Mouse (Mus musculus) intestine, embryonic 15.5 days (tissue): ENCODE measurements around the gene Srf. TPM values are rescaled to one million over a fixed set of nuclear protein-coding genes. Genes with fewer than 3 reads are reported as not detected.

ENCODE experiments used
- ATAC-seq: fragments of 200-750 bp; cut with Nextera tagmentation; 2 replicates; pipeline ENCODE4 v1.8.0; 2017; ENCODE audit warnings: moderate TSS enrichment, moderate library complexity
- H3K27ac ChIP-seq: fragments of 300-500 bp; sonication (generic); 2 replicates; pipeline ENCODE4 v1.5.1; 2015; ENCODE audit warnings: mild to moderate bottlenecking, inconsistent platforms
- H3K27me3 ChIP-seq: fragments of 300-500 bp; sonication (generic); replicated peaks from 2 replicates; pipeline ENCODE4 v1.6.1; 2015; ENCODE audit warnings: inconsistent platforms
- H3K36me3 ChIP-seq: fragments of 300-500 bp; sonication (generic); 2 replicates; pipeline ENCODE4 v1.6.1; 2015; ENCODE audit warnings: inconsistent platforms
- H3K4me1 ChIP-seq: fragments of 300-500 bp; sonication (generic); replicated peaks from 2 replicates; pipeline ENCODE4 v1.6.1; 2015; ENCODE audit warnings: inconsistent platforms
- H3K4me2 ChIP-seq: fragments of 300-500 bp; sonication (generic); replicated peaks from 2 replicates; pipeline ENCODE4 v1.6.1; 2015; ENCODE audit warnings: mild to moderate bottlenecking, inconsistent platforms
- H3K4me3 ChIP-seq: fragments of 300-500 bp; sonication (generic); replicated peaks from 2 replicates; pipeline ENCODE4 v1.5.1; 2015; ENCODE audit warnings: inconsistent platforms
- H3K9ac ChIP-seq: fragments of 300-500 bp; sonication (generic); 2 replicates; pipeline ENCODE4 v1.6.1; 2015; ENCODE audit warnings: inconsistent platforms
- H3K9me3 ChIP-seq: fragments of 300-500 bp; sonication (generic); 2 replicates; pipeline ENCODE4 v1.6.1; 2016; ENCODE audit warnings: inconsistent platforms
- WGBS: fragments of 180-500 bp; shearing (Covaris S2); methylation state at CpG from one replicate; pipeline ENCODE4 v1.1.7; 2015; 5-methylcytosine and 5-hydroxymethylcytosine counted together
- polyA plus RNA-seq: library from polyadenylated mRNA; unstranded; fragments of >200 nt; fragmentation: Nextera tagmentation; extraction: Ambion mirVana; gene quantifications from 2 replicates; pipeline ENCODE4 v1.2.1, GENCODE M21; 2015

Gene Srf
- polyA plus RNA-seq, 1 experiment from 2014 or later = 7.6 TPM

- peak; percentile 50 for ATAC-seq
- WGBS = 5% methylated on average over 49 of the region's 49 CpGs
- Histone ChIP-seq H3K27ac (no peak within 1 kb of the TSS), H3K36me3 (peaks cover 20% of the 10 kb centered on the region), H3K27me3 (no peaks in the 10 kb centered on the region), H3K4me3 (peak within 1 kb of the TSS; percentile 58), H3K9ac (peak within 1 kb of the TSS; percentile 55), H3K4me2 (peak within 1 kb of the TSS; percentile 95), H3K9me3 (no peaks in the 10 kb centered on the region), H3K4me1 (peaks cover 18% of the 10 kb centered on the region)
These were observed 10.0 kb downstream of the Srf start, which contains the start of gene Cul9 for GRCm38 (mm10) chr17:46545813-46546564. Cul9 (minus strand) TSS chr17:46546388.

- Histone ChIP-seq H3K4me1 (peaks cover 16% of the 10 kb centered on the region), H3K9ac (no peak overlapping the region), H3K4me3 (no peak overlapping the region), H3K4me2 (no peak overlapping the region), H3K36me3 (peaks cover 4% of the 10 kb centered on the region), H3K27ac (no peak overlapping the region), H3K9me3 (no peaks in the 10 kb centered on the region), H3K27me3 (no peaks in the 10 kb centered on the region)
- no peak for ATAC-seq
- WGBS = 91% methylated on average over 12 of the region's 12 CpGs
These were observed 12.3 kb downstream of the Srf start for GRCm38 (mm10) chr17:46543661-46544060.

- Histone ChIP-seq H3K27me3 (peaks cover 19% of the 10 kb centered on the region), H3K9me3 (no peaks in the 10 kb centered on the region), H3K4me1 (no peaks in the 10 kb centered on the region), H3K27ac (no peak overlapping the region), H3K9ac (no peak overlapping the region), H3K4me2 (no peak overlapping the region), H3K36me3 (no peaks in the 10 kb centered on the region), H3K4me3 (no peak overlapping the region)
- ATAC-seq = peak; percentile 76
- WGBS = 39% methylated on average over 12 of the region's 12 CpGs
These were observed 30.2 kb downstream of the Srf start for GRCm38 (mm10) chr17:46525579-46526307.

GRCm38 (mm10) chr17:46525065-46525464, 30.9 kb downstream of the Srf start:
- no peaks in the 10 kb centered on the region for H3K36me3 ChIP-seq
- no peak overlapping the region for H3K27ac ChIP-seq
- H3K27me3 ChIP-seq = peaks cover 25% of the 10 kb centered on the region
- no peak overlapping the region for H3K9ac ChIP-seq
- ATAC-seq = no peak
- H3K9me3 ChIP-seq = no peaks in the 10 kb centered on the region
- no peak overlapping the region for H3K4me3 ChIP-seq
- 76% methylated on average over 10 of the region's 10 CpGs for WGBS
- H3K4me2 ChIP-seq = no peak overlapping the region
- 0 out of 2 replicates have a peak, but pooled peaks cover 2% of the 10 kb centered on the region for H3K4me1 ChIP-seq

DNA sequence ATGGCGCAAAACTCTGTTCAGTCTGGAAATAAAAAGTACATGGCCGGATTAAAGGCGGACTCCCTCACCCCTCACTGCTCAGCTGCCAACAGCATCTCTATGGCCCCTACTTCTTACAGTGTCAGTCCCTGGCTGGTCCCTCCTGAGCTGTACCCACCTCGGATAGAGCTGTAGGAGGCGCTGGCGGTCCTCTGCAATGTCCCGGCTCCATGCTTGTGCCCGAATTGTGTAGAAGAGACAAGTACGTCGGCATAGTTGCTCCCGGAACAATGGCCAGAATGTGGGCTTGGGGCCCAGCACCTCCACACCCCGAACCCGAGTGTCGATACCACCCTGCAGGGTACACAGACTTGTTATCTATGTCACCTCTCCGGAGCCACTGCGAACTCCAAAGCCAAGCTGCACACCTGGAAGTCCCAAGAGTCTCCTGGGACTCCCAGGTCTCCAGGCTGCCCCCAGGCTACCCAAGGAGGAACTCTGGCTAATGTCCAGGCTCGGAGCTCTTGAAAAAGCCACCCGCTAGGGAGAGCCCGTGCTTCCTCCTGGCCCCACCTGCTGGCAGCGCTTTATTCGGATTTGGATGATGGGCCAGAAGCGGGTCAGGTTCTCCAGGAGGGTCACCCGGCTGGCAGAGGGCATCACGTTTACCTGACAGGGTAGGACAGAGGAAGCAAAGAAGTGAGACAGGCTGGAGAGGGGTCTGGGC, 33.9 kb downstream of the Srf start:
- Histone ChIP-seq H3K27ac (no peak overlapping the region), H3K27me3 (peaks cover 32% of the 10 kb centered on the region), H3K4me3 (no peak overlapping the region), H3K9ac (no peak overlapping the region), H3K9me3 (no peaks in the 10 kb centered on the region), H3K4me2 (0 out of 2 replicates have a peak overlapping the region, but pooled peaks have one; percentile 4), H3K36me3 (no peaks in the 10 kb centered on the region), H3K4me1 (0 out of 2 replicates have a peak, but pooled peaks cover 2% of the 10 kb centered on the region)
- WGBS = 36% methylated on average over 24 of the region's 24 CpGs
- ATAC-seq = 0 out of 2 replicates have a peak, but pooled peaks have one; percentile 44

DNA sequence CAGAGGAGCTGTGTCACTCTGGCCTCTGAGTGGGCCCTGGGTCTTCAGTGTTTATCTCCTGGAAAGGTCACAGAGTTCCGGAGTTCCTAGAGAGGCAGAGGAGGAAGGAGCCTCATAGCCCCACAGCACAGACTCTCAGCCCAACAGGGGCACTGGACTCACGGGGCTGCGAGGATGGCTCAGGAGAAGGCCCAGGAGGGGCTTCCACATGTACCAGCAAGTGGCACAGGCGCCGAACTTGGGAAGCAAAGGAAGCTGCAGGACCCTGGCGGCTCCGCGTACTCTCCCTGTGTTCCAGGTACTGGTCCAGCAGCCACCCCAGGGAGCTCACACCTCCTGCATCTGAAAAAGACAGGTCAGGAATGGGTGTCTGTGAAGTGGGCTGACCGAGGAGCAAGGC, 34.8 kb downstream of the Srf start:
- Histone ChIP-seq H3K9me3 (no peaks in the 10 kb centered on the region), H3K9ac (0 out of 2 replicates have a peak overlapping the region, but pooled peaks have one; percentile 17), H3K4me2 (peak overlapping the region; percentile 51; the same call in 1 of the 2 replicates), H3K4me3 (0 out of 2 replicates have a peak overlapping the region, but pooled peaks have one; percentile 14), H3K4me1 (0 out of 2 replicates have a peak, but pooled peaks cover 2% of the 10 kb centered on the region), H3K27ac (no peak overlapping the region), H3K36me3 (no peaks in the 10 kb centered on the region), H3K27me3 (peaks cover 32% of the 10 kb centered on the region)
- ATAC-seq = no peak
- 73% methylated on average over 9 of the region's 9 CpGs for WGBS

GRCm38 (mm10) chr17:46520385-46520979, 35.5 kb downstream of the Srf start:
- Histone ChIP-seq H3K4me1 (0 out of 2 replicates have a peak, but pooled peaks cover 2% of the 10 kb centered on the region), H3K27me3 (peaks cover 32% of the 10 kb centered on the region), H3K27ac (no peak overlapping the region), H3K9ac (0 out of 2 replicates have a peak overlapping the region, but pooled peaks have one; percentile 17), H3K9me3 (no peaks in the 10 kb centered on the region), H3K36me3 (no peaks in the 10 kb centered on the region), H3K4me2 (peak overlapping the region; percentile 51), H3K4me3 (peak overlapping the region; percentile 14)
- 35% methylated on average over 25 of the region's 25 CpGs for WGBS
- 0 out of 2 replicates have a peak, but pooled peaks have one; percentile 20 for ATAC-seq

GRCm38 (mm10) chr17:46519971-46520370, 36.0 kb downstream of the Srf start:
- H3K9ac ChIP-seq = 0 out of 2 replicates have a peak overlapping the region, but pooled peaks have one; percentile 17
- H3K4me3 ChIP-seq = peak overlapping the region; percentile 14
- 57% methylated on average over 10 of the region's 10 CpGs for WGBS
- H3K27me3 ChIP-seq = peaks cover 32% of the 10 kb centered on the region
- H3K27ac ChIP-seq = no peak overlapping the region
- no peaks in the 10 kb centered on the region for H3K9me3 ChIP-seq
- H3K4me2 ChIP-seq = peak overlapping the region; percentile 51
- 0 out of 2 replicates have a peak, but pooled peaks cover 2% of the 10 kb centered on the region for H3K4me1 ChIP-seq
- no peaks in the 10 kb centered on the region for H3K36me3 ChIP-seq
- no peak for ATAC-seq

GRCm38 (mm10) chr17:46513329-46513728, 42.6 kb downstream of the Srf start:
- H3K4me3 ChIP-seq = no peak overlapping the region
- no peaks in the 10 kb centered on the region for H3K27me3 ChIP-seq
- H3K4me1 ChIP-seq = no peaks in the 10 kb centered on the region
- H3K36me3 ChIP-seq = no peaks in the 10 kb centered on the region
- no peak for ATAC-seq
- no peaks in the 10 kb centered on the region for H3K9me3 ChIP-seq
- WGBS = 64% methylated on average over 2 of the region's 2 CpGs
- no peak overlapping the region; the same call in 1 of the 2 replicates for H3K9ac ChIP-seq
- H3K27ac ChIP-seq = no peak overlapping the region
- no peak overlapping the region for H3K4me2 ChIP-seq

GRCm38 (mm10) chr17:46511059-46511710, 44.8 kb downstream of the Srf start:
- ATAC-seq = peak; percentile 45; the same call in 1 of the 2 replicates
- no peak overlapping the region for H3K4me2 ChIP-seq
- H3K9me3 ChIP-seq = no peaks in the 10 kb centered on the region
- WGBS = 46% methylated on average over 11 of the region's 11 CpGs
- no peaks in the 10 kb centered on the region for H3K36me3 ChIP-seq
- H3K27ac ChIP-seq = no peak overlapping the region
- H3K9ac ChIP-seq = no peak overlapping the region
- H3K4me3 ChIP-seq = no peak overlapping the region
- no peaks in the 10 kb centered on the region for H3K4me1 ChIP-seq
- no peaks in the 10 kb centered on the region for H3K27me3 ChIP-seq

- 79% methylated on average over 3 of the region's 3 CpGs for WGBS
- H3K27me3 ChIP-seq = no peaks in the 10 kb centered on the region
- H3K4me1 ChIP-seq = no peaks in the 10 kb centered on the region
- H3K9me3 ChIP-seq = no peaks in the 10 kb centered on the region
- H3K4me3 ChIP-seq = no peak overlapping the region
- no peak overlapping the region for H3K4me2 ChIP-seq
- ATAC-seq = no peak
- no peak overlapping the region for H3K9ac ChIP-seq
- H3K36me3 ChIP-seq = no peaks in the 10 kb centered on the region
- H3K27ac ChIP-seq = no peak overlapping the region
These were observed 50.4 kb downstream of the Srf start for GRCm38 (mm10) chr17:46505617-46506016.
